Mouse (Mus musculus): ENCODE results near the gene Kat7. TPM values are rescaled to one million over a fixed set of nuclear protein-coding genes. Genes with fewer than 3 reads are reported as not detected.

Kat7 gene
- polyA plus RNA-seq, 1 experiment from 2014 or later = 55.5 TPM

DNA sequence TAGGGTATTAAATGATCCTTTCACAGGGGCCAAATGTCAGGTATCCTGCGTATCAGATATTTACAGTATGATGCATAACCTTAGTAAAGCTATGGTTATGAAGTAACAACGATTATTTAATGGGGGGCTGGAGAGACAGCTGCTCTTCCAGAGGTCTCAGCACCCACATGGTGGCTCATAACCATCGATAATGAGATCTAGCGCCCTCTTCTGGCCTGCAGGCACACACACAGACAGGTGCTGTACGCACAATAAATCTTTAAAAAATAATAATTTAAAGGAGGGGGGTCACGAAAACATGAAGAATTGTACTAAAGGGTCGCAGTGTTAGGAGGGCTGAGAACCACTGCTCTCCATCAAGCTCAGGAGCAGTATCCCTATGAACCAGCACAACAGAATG lies 4.4 kb downstream of the Kat7 start:
- ATAC-seq (ENCODE audit: low read depth) = no peak
- no peak overlapping the region for H3K4me2 ChIP-seq (ENCODE audit: low read depth, low read length)
- no peaks in the 10 kb centered on the region for H3K27me3 ChIP-seq (ENCODE audit: control insufficient read depth, insufficient read depth, low read length)
- no peak overlapping the region for H3K9ac ChIP-seq (replicated peaks; ENCODE audit: low read depth, low read length)
- peaks cover 18% of the 10 kb centered on the region for H3K36me3 ChIP-seq (ENCODE audit: control insufficient read depth, insufficient read depth, low read length)
- no peak overlapping the region for H3K27ac ChIP-seq (ENCODE audit: low read depth, low read length)
- H3K4me1 ChIP-seq (ENCODE audit: control insufficient read depth, insufficient read depth, low read length) = no peaks in the 10 kb centered on the region
- 91% methylated on average over 7 of the region's 7 CpGs for WGBS
- no peaks in the 10 kb centered on the region for H3K9me3 ChIP-seq (ENCODE audit: control insufficient read depth, low read length)
- no peak overlapping the region for H3K4me3 ChIP-seq (ENCODE audit: low read depth, low read length)

DNA sequence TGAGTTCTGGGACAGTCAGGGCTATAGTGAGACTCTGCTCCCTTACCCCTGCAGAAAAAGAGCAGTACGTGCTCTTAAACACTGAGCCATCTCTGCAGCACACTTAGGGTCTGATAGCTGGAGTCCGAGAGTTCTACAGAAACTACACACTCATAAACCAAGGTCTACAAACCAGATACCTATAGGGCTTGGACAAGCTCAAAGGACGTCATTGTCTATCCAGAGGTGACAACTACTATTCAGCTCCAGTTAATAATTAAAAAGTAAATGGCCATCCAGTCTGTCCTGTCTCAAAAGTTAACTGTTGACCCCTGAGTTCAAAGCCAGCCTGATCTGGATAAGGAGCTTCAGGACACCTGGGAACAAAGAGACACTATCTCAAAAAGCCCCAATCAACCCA lies 8.3 kb downstream of the Kat7 start:
- Histone ChIP-seq H3K4me3 (ENCODE audit: low read depth, low read length) (no peak overlapping the region), H3K4me1 (ENCODE audit: control insufficient read depth, insufficient read depth, low read length) (no peaks in the 10 kb centered on the region), H3K27ac (ENCODE audit: low read depth, low read length) (no peak overlapping the region), H3K27me3 (ENCODE audit: control insufficient read depth, insufficient read depth, low read length) (no peaks in the 10 kb centered on the region), H3K9ac (replicated peaks; ENCODE audit: low read depth, low read length) (no peak overlapping the region), H3K9me3 (ENCODE audit: control insufficient read depth, low read length) (no peaks in the 10 kb centered on the region), H3K36me3 (ENCODE audit: control insufficient read depth, insufficient read depth, low read length) (peaks cover 18% of the 10 kb centered on the region), H3K4me2 (ENCODE audit: low read depth, low read length) (no peak overlapping the region)
- ATAC-seq (ENCODE audit: low read depth) = no peak
- 50% methylated on average over 3 of the region's 3 CpGs for WGBS

DNA sequence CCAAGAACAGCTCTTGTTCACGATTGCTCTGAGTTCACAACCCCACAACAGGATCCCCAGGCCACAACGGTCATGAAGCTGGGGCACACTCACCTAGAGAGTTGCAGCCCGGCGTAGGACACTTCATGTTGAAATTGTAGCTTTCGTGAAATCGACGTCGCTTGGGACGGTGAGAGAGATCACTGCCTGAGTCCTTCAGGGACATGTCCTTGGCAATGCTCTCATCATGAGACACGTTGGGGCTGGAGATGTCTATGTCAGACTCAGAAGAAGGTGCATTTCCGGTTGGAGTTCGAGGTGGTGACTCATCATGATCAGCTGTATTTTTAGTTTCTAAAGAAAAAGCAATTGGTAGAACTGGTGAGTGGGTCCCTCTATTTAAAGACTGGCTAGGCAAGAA lies 10.2 kb downstream of the Kat7 start:
- Histone ChIP-seq H3K27ac (ENCODE audit: low read depth, low read length) (no peak overlapping the region), H3K4me1 (ENCODE audit: control insufficient read depth, insufficient read depth, low read length) (no peaks in the 10 kb centered on the region)
- ATAC-seq (ENCODE audit: low read depth) = no peak

DNA sequence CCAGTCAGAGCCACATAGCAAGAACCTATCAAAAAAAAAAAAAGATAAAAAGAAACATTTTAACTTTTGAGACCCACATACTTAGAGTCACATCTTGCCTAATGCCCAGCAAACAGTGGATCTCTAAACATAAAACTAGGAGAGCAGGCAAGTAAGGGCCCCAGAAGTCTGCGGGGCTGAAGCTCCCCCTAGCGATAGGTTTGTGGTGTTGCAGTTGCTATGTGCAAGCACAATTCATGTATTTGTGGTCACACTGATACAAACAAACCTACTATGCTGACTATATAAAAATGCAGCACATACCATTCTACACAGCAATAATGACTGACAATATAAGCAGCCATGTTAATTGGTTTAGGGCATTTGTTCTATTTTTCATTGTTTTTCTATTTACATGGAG lies 11.9 kb downstream of the Kat7 start:
- Histone ChIP-seq H3K9ac (replicated peaks; ENCODE audit: low read depth, low read length) (no peak overlapping the region), H3K27me3 (ENCODE audit: control insufficient read depth, insufficient read depth, low read length) (no peaks in the 10 kb centered on the region), H3K4me1 (ENCODE audit: control insufficient read depth, insufficient read depth, low read length) (no peaks in the 10 kb centered on the region), H3K4me3 (ENCODE audit: low read depth, low read length) (no peak overlapping the region), H3K4me2 (ENCODE audit: low read depth, low read length) (no peak overlapping the region), H3K27ac (ENCODE audit: low read depth, low read length) (no peak overlapping the region), H3K36me3 (ENCODE audit: control insufficient read depth, insufficient read depth, low read length) (peaks cover 31% of the 10 kb centered on the region), H3K9me3 (ENCODE audit: control insufficient read depth, low read length) (no peaks in the 10 kb centered on the region)
- ATAC-seq (ENCODE audit: low read depth) = no peak
- 17% methylated on average over 2 of the region's 2 CpGs for WGBS

More for the DNA sequence above, 10.2 kb downstream of the Kat7 start:
- no peak overlapping the region for H3K4me2 ChIP-seq (ENCODE audit: low read depth, low read length)
- H3K9ac ChIP-seq (replicated peaks; ENCODE audit: low read depth, low read length) = no peak overlapping the region
- H3K4me3 ChIP-seq (ENCODE audit: low read depth, low read length) = no peak overlapping the region
- H3K36me3 ChIP-seq (ENCODE audit: control insufficient read depth, insufficient read depth, low read length) = peaks cover 18% of the 10 kb centered on the region
- WGBS = 95% methylated on average over 12 of the region's 12 CpGs
- H3K27me3 ChIP-seq (ENCODE audit: control insufficient read depth, insufficient read depth, low read length) = no peaks in the 10 kb centered on the region
- H3K9me3 ChIP-seq (ENCODE audit: control insufficient read depth, low read length) = no peaks in the 10 kb centered on the region

DNA sequence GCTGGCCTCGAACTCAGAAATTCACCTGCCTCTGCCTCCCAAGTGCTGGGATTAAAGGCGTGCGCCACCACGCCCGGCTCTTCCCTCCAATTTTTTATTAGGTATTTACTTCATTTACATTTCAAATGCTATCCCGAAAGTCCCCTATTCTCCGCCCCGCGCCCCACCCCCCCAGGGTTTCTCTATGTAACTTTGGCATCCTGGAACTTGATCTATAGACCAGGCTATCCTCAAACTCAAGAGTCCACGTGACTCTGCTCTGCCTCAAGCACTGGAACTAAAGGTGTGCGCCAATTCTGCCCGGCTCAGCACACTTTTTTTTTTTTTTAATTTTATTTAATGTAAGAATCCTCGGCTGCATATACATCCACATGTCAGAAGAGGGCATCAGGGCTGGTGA lies 14.3 kb downstream of the Kat7 start:
- H3K4me3 ChIP-seq (ENCODE audit: low read depth, low read length) = no peak overlapping the region
- no peak overlapping the region for H3K27ac ChIP-seq (ENCODE audit: low read depth, low read length)
- 90% methylated on average over 12 of the region's 13 CpGs for WGBS
- H3K4me1 ChIP-seq (ENCODE audit: control insufficient read depth, insufficient read depth, low read length) = no peaks in the 10 kb centered on the region
- H3K9ac ChIP-seq (replicated peaks; ENCODE audit: low read depth, low read length) = no peak overlapping the region
- no peaks in the 10 kb centered on the region for H3K27me3 ChIP-seq (ENCODE audit: control insufficient read depth, insufficient read depth, low read length)
- no peak for ATAC-seq (ENCODE audit: low read depth)
- H3K4me2 ChIP-seq (ENCODE audit: low read depth, low read length) = no peak overlapping the region
- H3K36me3 ChIP-seq (ENCODE audit: control insufficient read depth, insufficient read depth, low read length) = peaks cover 27% of the 10 kb centered on the region
- H3K9me3 ChIP-seq (ENCODE audit: control insufficient read depth, low read length) = no peaks in the 10 kb centered on the region

DNA sequence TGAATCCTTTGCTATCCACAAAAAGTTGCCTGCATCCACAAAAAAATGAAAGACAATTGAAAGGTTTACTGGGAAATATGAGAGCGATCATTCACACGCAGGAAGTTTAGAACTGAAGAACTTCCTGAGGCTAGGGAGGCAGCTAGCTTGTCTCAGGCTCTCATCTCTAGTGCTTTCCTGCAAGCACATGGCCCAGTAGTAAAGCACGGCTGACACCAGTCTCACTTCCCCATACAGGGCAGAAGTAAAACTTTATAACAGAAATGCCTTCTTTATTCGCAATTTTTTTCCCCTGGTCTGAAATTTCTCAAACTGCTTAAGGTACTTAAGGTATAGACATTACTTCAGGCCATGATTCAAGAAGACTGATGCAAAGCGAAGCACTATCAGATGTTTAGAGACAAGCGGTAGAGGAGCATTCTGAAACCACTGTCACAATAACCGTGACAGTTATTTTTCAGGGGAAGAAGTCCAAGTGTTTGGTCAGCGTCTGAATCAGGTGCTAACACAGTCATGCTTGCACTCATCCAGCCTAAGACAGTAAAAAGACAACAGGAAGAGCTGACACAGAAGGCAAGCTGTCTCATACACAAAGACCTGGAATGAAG lies 16.9 kb downstream of the Kat7 start:
- no peaks in the 10 kb centered on the region for H3K9me3 ChIP-seq (ENCODE audit: control insufficient read depth, low read length)
- H3K4me1 ChIP-seq (ENCODE audit: control insufficient read depth, insufficient read depth, low read length) = no peaks in the 10 kb centered on the region
- no peak overlapping the region for H3K27ac ChIP-seq (ENCODE audit: low read depth, low read length)
- peaks cover 46% of the 10 kb centered on the region for H3K36me3 ChIP-seq (ENCODE audit: control insufficient read depth, insufficient read depth, low read length)
- no peak overlapping the region for H3K4me3 ChIP-seq (ENCODE audit: low read depth, low read length)
- no peaks in the 10 kb centered on the region for H3K27me3 ChIP-seq (ENCODE audit: control insufficient read depth, insufficient read depth, low read length)
- no peak overlapping the region for H3K9ac ChIP-seq (replicated peaks; ENCODE audit: low read depth, low read length)
- no peak for ATAC-seq (ENCODE audit: low read depth)
- no peak overlapping the region for H3K4me2 ChIP-seq (ENCODE audit: low read depth, low read length)
- 88% methylated on average over 8 of the region's 8 CpGs for WGBS

DNA sequence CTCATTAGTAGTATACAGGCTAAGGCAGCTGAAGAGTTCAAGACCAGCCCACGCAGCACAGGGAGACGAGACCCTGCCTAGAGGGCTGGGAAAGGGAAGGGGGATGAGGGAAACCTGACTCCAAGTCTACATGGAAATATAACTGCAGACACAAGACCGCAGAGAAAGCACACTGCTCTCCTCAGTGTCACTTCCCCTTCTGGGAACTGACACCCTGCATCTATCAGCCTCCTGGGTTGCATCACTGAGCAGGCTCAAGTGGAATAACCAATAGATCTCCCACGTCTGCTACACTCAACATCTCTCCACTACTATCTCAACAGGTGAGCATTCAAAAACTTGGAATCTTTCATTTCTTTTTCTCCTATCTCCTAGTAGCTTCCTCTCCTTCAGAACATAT lies 18.0 kb downstream of the Kat7 start:
- Histone ChIP-seq H3K36me3 (ENCODE audit: control insufficient read depth, insufficient read depth, low read length) (peaks cover 54% of the 10 kb centered on the region), H3K9ac (replicated peaks; ENCODE audit: low read depth, low read length) (no peak overlapping the region), H3K4me1 (ENCODE audit: control insufficient read depth, insufficient read depth, low read length) (no peaks in the 10 kb centered on the region), H3K9me3 (ENCODE audit: control insufficient read depth, low read length) (no peaks in the 10 kb centered on the region), H3K27me3 (ENCODE audit: control insufficient read depth, insufficient read depth, low read length) (no peaks in the 10 kb centered on the region), H3K27ac (ENCODE audit: low read depth, low read length) (no peak overlapping the region), H3K4me3 (ENCODE audit: low read depth, low read length) (no peak overlapping the region), H3K4me2 (ENCODE audit: low read depth, low read length) (no peak overlapping the region)
- ATAC-seq (ENCODE audit: low read depth) = no peak
- 87% methylated on average over 4 of the region's 4 CpGs for WGBS

DNA sequence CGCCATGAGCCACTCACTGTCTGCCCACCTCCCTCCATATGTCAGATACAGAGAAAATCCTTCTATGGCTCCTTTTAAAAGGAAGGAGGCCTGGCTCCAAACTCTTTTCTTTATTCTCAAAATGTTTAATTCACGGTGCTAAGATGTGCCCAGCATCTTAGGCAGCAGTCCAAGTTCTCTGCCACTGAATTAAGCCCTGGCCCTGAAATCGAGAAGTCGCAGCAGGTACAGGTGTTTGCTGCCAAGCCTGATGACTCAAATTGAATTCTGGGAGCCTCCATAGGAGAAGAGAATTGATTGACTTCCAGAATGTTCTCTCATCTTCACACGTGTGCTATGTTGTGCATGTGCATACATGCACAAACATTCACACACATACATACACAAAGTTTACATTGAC lies 27.7 kb downstream of the Kat7 start:
- no peak overlapping the region for H3K27ac ChIP-seq (ENCODE audit: low read depth, low read length)
- no peaks in the 10 kb centered on the region for H3K27me3 ChIP-seq (ENCODE audit: control insufficient read depth, insufficient read depth, low read length)
- H3K4me2 ChIP-seq (ENCODE audit: low read depth, low read length) = no peak overlapping the region
- no peaks in the 10 kb centered on the region for H3K9me3 ChIP-seq (ENCODE audit: control insufficient read depth, low read length)
- 94% methylated on average over 5 of the region's 5 CpGs for WGBS
- no peak for ATAC-seq (ENCODE audit: low read depth)
- no peaks in the 10 kb centered on the region for H3K4me1 ChIP-seq (ENCODE audit: control insufficient read depth, insufficient read depth, low read length)
- H3K9ac ChIP-seq (replicated peaks; ENCODE audit: low read depth, low read length) = no peak overlapping the region
- peaks cover 61% of the 10 kb centered on the region for H3K36me3 ChIP-seq (ENCODE audit: control insufficient read depth, insufficient read depth, low read length)
- no peak overlapping the region for H3K4me3 ChIP-seq (ENCODE audit: low read depth, low read length)

DNA sequence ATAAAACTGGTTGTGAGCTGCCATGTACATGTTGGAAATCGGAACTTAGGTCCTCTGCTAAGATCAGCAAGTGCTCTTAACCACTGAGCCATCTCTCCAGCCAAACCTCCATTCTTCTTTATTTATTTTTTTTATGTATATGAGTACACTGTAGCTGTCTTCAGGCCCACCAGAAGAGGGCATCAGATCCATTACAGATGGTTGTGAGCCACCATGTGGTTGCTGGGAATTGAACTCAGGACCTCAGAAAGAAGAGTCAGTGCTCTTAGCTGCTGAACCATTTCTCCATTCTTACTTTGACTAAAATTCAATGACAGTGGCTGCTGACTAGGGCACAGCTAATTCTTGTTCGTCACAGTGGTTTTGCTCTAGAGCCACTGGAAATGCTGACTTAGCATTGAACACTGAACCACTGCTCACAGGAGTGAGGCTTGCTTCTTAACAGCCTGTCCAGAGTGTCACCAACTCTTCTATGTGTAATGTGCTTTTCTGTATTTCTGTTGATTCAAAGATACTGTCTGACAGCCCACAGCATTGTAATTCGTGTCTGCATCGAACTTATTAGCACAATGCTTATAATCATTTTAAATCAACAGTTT lies 30.9 kb downstream of the Kat7 start:
- no peak for ATAC-seq (ENCODE audit: low read depth)
- H3K27me3 ChIP-seq (ENCODE audit: control insufficient read depth, insufficient read depth, low read length) = no peaks in the 10 kb centered on the region
- H3K27ac ChIP-seq (ENCODE audit: low read depth, low read length) = no peak overlapping the region
- H3K9ac ChIP-seq (replicated peaks; ENCODE audit: low read depth, low read length) = no peak overlapping the region
- no peaks in the 10 kb centered on the region for H3K9me3 ChIP-seq (ENCODE audit: control insufficient read depth, low read length)
- H3K4me2 ChIP-seq (ENCODE audit: low read depth, low read length) = no peak overlapping the region
- H3K4me3 ChIP-seq (ENCODE audit: low read depth, low read length) = no peak overlapping the region
- H3K36me3 ChIP-seq (ENCODE audit: control insufficient read depth, insufficient read depth, low read length) = peaks cover 70% of the 10 kb centered on the region
- no peaks in the 10 kb centered on the region for H3K4me1 ChIP-seq (ENCODE audit: control insufficient read depth, insufficient read depth, low read length)
- 91% methylated on average over 4 of the region's 4 CpGs for WGBS
